Mouse (Mus musculus) hindbrain, embryonic 16.5 days (tissue): ENCODE results near the gene Plekhg4. TPM values are rescaled to one million over a fixed set of nuclear protein-coding genes. Genes with fewer than 3 reads are reported as not detected.

Source experiments
- ATAC-seq: fragments of 200-750 bp; cut with Nextera tagmentation; 2 replicates; pipeline ENCODE4 v1.8.0; 2017; ENCODE audit warnings: moderate TSS enrichment, moderate library complexity
- H3K27ac ChIP-seq: fragments of 300-500 bp; sonication (generic); 2 replicates; pipeline ENCODE4 v1.5.1; 2014; ENCODE audit warnings: low read depth, mild to moderate bottlenecking, control low read depth, low read length, moderate library complexity
- H3K27me3 ChIP-seq: fragments of 300-500 bp; sonication (generic); replicated peaks from 2 replicates; pipeline ENCODE4 v1.6.1; 2014; ENCODE audit warnings: low read length; ENCODE audit not compliant: control insufficient read depth, insufficient read depth
- H3K36me3 ChIP-seq: fragments of 300-500 bp; sonication (generic); 2 replicates; pipeline ENCODE4 v1.6.1; 2014; ENCODE audit warnings: mild to moderate bottlenecking, low read length, moderate library complexity, mixed read lengths; ENCODE audit not compliant: control insufficient read depth, insufficient read depth
- H3K4me1 ChIP-seq: fragments of 300-500 bp; sonication (generic); 2 replicates; pipeline ENCODE4 v1.6.1; 2014; ENCODE audit warnings: low read depth, low read length; ENCODE audit not compliant: control insufficient read depth, insufficient read depth
- H3K4me2 ChIP-seq: fragments of 300-500 bp; sonication (generic); 2 replicates; pipeline ENCODE4 v1.6.1; 2014; ENCODE audit warnings: mild to moderate bottlenecking, low read length, control low read depth, moderate library complexity
- H3K4me3 ChIP-seq: fragments of 300-500 bp; sonication (generic); 2 replicates; pipeline ENCODE4 v1.5.1; 2014; ENCODE audit warnings: mild to moderate bottlenecking, low read length, control low read depth, moderate library complexity
- H3K9ac ChIP-seq: fragments of 300-500 bp; sonication (generic); 2 replicates; pipeline ENCODE4 v1.6.1; 2014; ENCODE audit warnings: low read depth, mild to moderate bottlenecking, control low read depth, low read length, moderate library complexity
- H3K9me3 ChIP-seq: fragments of 300-500 bp; sonication (generic); 2 replicates; pipeline ENCODE4 v1.6.1; 2014; ENCODE audit warnings: mild to moderate bottlenecking, low read length, moderate library complexity; ENCODE audit not compliant: control insufficient read depth
- WGBS: fragments of 180-500 bp; shearing (Covaris S2); extraction: QIAGEN DNeasy Blood & Tissue Kit; methylation state at CpG from one replicate; pipeline ENCODE4 v1.1.7; 2014; 5-methylcytosine and 5-hydroxymethylcytosine counted together
- polyA plus RNA-seq: library from polyadenylated mRNA; unstranded; fragments of >200 nt; fragmentation: Nextera tagmentation; extraction: Ambion mirVana; gene quantifications from 2 replicates; pipeline ENCODE4 v1.2.1, GENCODE M21; 2015

Plekhg4 gene
- polyA plus RNA-seq, 1 experiment from 2014 or later = 2.1 TPM

GRCm38 (mm10) chr8:105359208-105359607, 13.9 kb upstream of the Plekhg4 start:
- ATAC-seq = peak; percentile 31; the same call in 1 of the 2 replicates
- no peak overlapping the region for H3K4me2 ChIP-seq
- H3K4me1 ChIP-seq = no peaks in the 10 kb centered on the region; the same call in 1 of the 2 replicates
- no peaks in the 10 kb centered on the region for H3K27me3 ChIP-seq
- no peak overlapping the region for H3K27ac ChIP-seq
- H3K9ac ChIP-seq = no peak overlapping the region
- 70% methylated on average over 15 of the region's 15 CpGs for WGBS
- no peaks in the 10 kb centered on the region for H3K9me3 ChIP-seq
- peaks cover 19% of the 10 kb centered on the region for H3K36me3 ChIP-seq
- no peak overlapping the region for H3K4me3 ChIP-seq

GRCm38 (mm10) chr8:105359646-105360045, 13.4 kb upstream of the Plekhg4 start:
- H3K9me3 ChIP-seq = no peaks in the 10 kb centered on the region
- H3K36me3 ChIP-seq = peaks cover 19% of the 10 kb centered on the region
- H3K27me3 ChIP-seq = no peaks in the 10 kb centered on the region
- no peak overlapping the region for H3K4me3 ChIP-seq
- WGBS = 52% methylated on average over 4 of the region's 4 CpGs
- H3K27ac ChIP-seq = no peak overlapping the region
- peak; percentile 43; the same call in 1 of the 2 replicates for ATAC-seq
- no peaks in the 10 kb centered on the region; the same call in 1 of the 2 replicates for H3K4me1 ChIP-seq
- H3K9ac ChIP-seq = no peak overlapping the region
- no peak overlapping the region for H3K4me2 ChIP-seq

- Histone ChIP-seq H3K9me3 (no peaks in the 10 kb centered on the region), H3K27me3 (no peaks in the 10 kb centered on the region), H3K9ac (no peak overlapping the region), H3K4me2 (no peak overlapping the region), H3K27ac (no peak overlapping the region), H3K4me3 (no peak overlapping the region), H3K36me3 (peaks cover 16% of the 10 kb centered on the region), H3K4me1 (no peaks in the 10 kb centered on the region; the same call in 1 of the 2 replicates)
- no peak for ATAC-seq
- 62% methylated on average over 12 of the region's 12 CpGs for WGBS
Measured at GRCm38 (mm10) chr8:105361751-105362702, 11.0 kb upstream of the Plekhg4 start.

GRCm38 (mm10) chr8:105367107-105367506, 6.0 kb upstream of the Plekhg4 start:
- H3K27me3 ChIP-seq = no peaks in the 10 kb centered on the region
- ATAC-seq = no peak
- no peaks in the 10 kb centered on the region for H3K9me3 ChIP-seq
- H3K36me3 ChIP-seq = peaks cover 10% of the 10 kb centered on the region
- 67% methylated on average over 2 of the region's 2 CpGs for whole genome bisulfite sequencing
- H3K27ac ChIP-seq = no peak overlapping the region
- no peaks in the 10 kb centered on the region for H3K4me1 ChIP-seq
- no peak overlapping the region for H3K9ac ChIP-seq
- H3K4me3 ChIP-seq = no peak overlapping the region
- H3K4me2 ChIP-seq = no peak overlapping the region

GRCm38 (mm10) chr8:105372473-105372872, 601 bp upstream of the Plekhg4 start:
- ATAC-seq = no peak
- Histone ChIP-seq H3K36me3 (no peaks in the 10 kb centered on the region; the same call in 1 of the 2 replicates), H3K9ac (no peak overlapping the region), H3K27ac (no peak overlapping the region), H3K4me3 (no peak overlapping the region), H3K4me2 (no peak overlapping the region), H3K9me3 (no peaks in the 10 kb centered on the region), H3K27me3 (no peaks in the 10 kb centered on the region), H3K4me1 (no peaks in the 10 kb centered on the region)
- 80% methylated on average over 8 of the region's 9 CpGs for WGBS

- WGBS = 33% methylated on average over 26 of the region's 33 CpGs
Measured at GRCm38 (mm10) chr8:105374513-105374966, 1.5 kb downstream of the Plekhg4 start.

GRCm38 (mm10) chr8:105378673-105379072, 5.6 kb downstream of the Plekhg4 start:
- no peaks in the 10 kb centered on the region for H3K9me3 ChIP-seq
- ATAC-seq = peak; percentile 53
- WGBS = 57% methylated on average over 19 of the region's 19 CpGs
- no peaks in the 10 kb centered on the region for H3K36me3 ChIP-seq
- H3K4me2 ChIP-seq = no peak overlapping the region
- no peak overlapping the region for H3K4me3 ChIP-seq
- H3K4me1 ChIP-seq = peaks cover 3% of the 10 kb centered on the region; the same call in 1 of the 2 replicates
- H3K27me3 ChIP-seq = no peaks in the 10 kb centered on the region
- H3K27ac ChIP-seq = no peak overlapping the region
- H3K9ac ChIP-seq = no peak overlapping the region

More at GRCm38 (mm10) chr8:105374513-105374966, 1.5 kb downstream of the Plekhg4 start:
- Histone ChIP-seq H3K36me3 (no peaks in the 10 kb centered on the region), H3K4me1 (peaks cover 3% of the 10 kb centered on the region; the same call in 1 of the 2 replicates), H3K4me3 (peak overlapping the region; percentile 14), H3K9me3 (no peaks in the 10 kb centered on the region), H3K27ac (no peak overlapping the region), H3K4me2 (peak overlapping the region; percentile 51), H3K9ac (peak overlapping the region; percentile 36; the same call in 1 of the 2 replicates), H3K27me3 (no peaks in the 10 kb centered on the region)
- ATAC-seq = peak; percentile 32; the same call in 1 of the 2 replicates

- no peak overlapping the region for H3K4me2 ChIP-seq
- no peaks in the 10 kb centered on the region for H3K36me3 ChIP-seq
- H3K9me3 ChIP-seq = no peaks in the 10 kb centered on the region
- no peaks in the 10 kb centered on the region for H3K27me3 ChIP-seq
- H3K9ac ChIP-seq = no peak overlapping the region
- ATAC-seq = no peak
- no peak overlapping the region for H3K4me3 ChIP-seq
- 87% methylated on average over 12 of the region's 12 CpGs for WGBS
- H3K4me1 ChIP-seq = peaks cover 3% of the 10 kb centered on the region; the same call in 1 of the 2 replicates
- no peak overlapping the region for H3K27ac ChIP-seq
Measured at GRCm38 (mm10) chr8:105380308-105380707, 7.2 kb downstream of the Plekhg4 start.

GRCm38 (mm10) chr8:105384070-105384469, 11.0 kb downstream of the Plekhg4 start:
- no peaks in the 10 kb centered on the region for H3K36me3 ChIP-seq
- H3K4me2 ChIP-seq = no peak overlapping the region
- 100% methylated on average over 2 of the region's 2 CpGs for WGBS
- H3K9ac ChIP-seq = no peak overlapping the region
- H3K4me1 ChIP-seq = no peaks in the 10 kb centered on the region; the same call in 1 of the 2 replicates
- no peaks in the 10 kb centered on the region for H3K9me3 ChIP-seq
- no peak overlapping the region for H3K4me3 ChIP-seq
- H3K27ac ChIP-seq = no peak overlapping the region
- H3K27me3 ChIP-seq = no peaks in the 10 kb centered on the region
- no peak for ATAC-seq
